Mouse (Mus musculus): ENCODE data around the gene Arpp19. TPM values are rescaled to one million over a fixed set of nuclear protein-coding genes. Genes with fewer than 3 reads are reported as not detected.
A peak's percentile ranks its signal among the peaks of the same experiment; 100 is the strongest.

Arpp19 gene
- polyA plus RNA-seq, 1 experiment from 2014 or later: 192 TPM

DNA sequence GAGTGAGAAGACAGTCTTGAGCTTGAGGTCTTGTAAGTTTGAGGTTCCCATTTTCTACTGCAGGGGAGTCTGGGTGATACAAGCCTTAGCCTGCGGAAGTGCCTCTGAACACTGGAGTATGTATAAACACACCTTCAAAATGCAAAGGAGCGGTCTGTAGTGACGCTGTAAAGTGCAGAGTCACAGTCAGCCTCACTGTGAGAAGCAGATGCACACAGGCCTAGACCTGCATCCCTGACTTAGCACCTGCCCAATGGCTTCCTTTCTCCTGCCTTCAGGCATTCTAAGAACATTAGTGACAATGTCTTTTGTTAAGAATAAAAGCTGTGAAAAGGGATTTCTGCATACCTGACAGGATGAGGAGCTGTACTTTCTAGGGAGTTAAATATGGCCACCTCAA, 17.8 kb upstream of the Arpp19 start:
- Histone ChIP-seq H3K27me3 (replicated peaks) (no peaks in the 10 kb centered on the region), H3K27ac (no peak overlapping the region), H3K4me1 (no peaks in the 10 kb centered on the region), H3K4me2 (no peak overlapping the region), H3K36me3 (replicated peaks) (peaks cover 26% of the 10 kb centered on the region), H3K9ac (no peak overlapping the region), H3K9me3 (no peaks in the 10 kb centered on the region), H3K4me3 (no peak overlapping the region)
- 90% methylated on average over 3 of the region's 3 CpGs for WGBS
- no peak for ATAC-seq (replicated peaks)

DNA sequence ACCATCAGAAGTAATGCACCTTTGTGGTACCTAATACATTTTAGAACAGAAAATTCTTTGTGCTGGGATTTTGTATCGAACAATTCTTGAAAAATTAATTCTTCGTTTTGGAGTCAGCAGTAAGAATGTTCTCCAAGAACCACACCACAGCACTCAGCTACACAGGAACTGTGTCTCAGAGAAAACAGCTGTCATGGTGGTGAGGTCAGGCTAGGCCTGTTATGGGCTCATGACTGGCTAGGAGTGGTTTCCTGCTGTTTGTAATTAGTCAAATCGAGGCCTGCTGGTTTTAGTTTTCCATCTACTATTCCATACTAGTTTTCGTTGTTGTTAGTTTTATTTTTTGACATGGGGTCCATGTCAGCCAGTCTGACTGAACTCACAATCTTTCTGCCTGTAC, 16.9 kb upstream of the Arpp19 start:
- Histone ChIP-seq H3K9ac (no peak overlapping the region), H3K9me3 (no peaks in the 10 kb centered on the region), H3K4me3 (no peak overlapping the region), H3K4me2 (no peak overlapping the region), H3K36me3 (replicated peaks) (peaks cover 26% of the 10 kb centered on the region), H3K4me1 (no peaks in the 10 kb centered on the region), H3K27ac (no peak overlapping the region), H3K27me3 (replicated peaks) (no peaks in the 10 kb centered on the region)
- 92% methylated on average over 4 of the region's 4 CpGs for WGBS
- no peak for ATAC-seq (replicated peaks)

DNA sequence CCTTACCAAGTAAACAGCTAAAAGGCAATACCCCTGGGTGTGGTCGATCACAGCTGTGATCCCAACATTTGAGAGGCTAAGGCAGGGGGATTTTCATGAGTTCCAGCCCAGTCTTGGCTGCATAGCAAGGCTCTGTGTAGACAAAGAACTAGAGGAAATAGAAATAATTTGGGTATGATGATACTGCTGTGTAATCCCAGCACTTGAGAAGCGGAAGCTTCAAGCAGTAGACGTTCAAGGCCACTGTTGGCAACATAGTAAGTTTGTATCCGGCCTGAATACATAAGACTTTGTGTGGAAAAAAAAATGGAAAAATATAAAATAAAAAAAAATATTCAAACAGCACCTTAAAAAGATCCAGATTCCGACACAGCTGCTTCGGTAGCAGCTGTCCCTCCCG, 14.9 kb upstream of the Arpp19 start:
- 92% methylated on average over 7 of the region's 7 CpGs for WGBS

DNA sequence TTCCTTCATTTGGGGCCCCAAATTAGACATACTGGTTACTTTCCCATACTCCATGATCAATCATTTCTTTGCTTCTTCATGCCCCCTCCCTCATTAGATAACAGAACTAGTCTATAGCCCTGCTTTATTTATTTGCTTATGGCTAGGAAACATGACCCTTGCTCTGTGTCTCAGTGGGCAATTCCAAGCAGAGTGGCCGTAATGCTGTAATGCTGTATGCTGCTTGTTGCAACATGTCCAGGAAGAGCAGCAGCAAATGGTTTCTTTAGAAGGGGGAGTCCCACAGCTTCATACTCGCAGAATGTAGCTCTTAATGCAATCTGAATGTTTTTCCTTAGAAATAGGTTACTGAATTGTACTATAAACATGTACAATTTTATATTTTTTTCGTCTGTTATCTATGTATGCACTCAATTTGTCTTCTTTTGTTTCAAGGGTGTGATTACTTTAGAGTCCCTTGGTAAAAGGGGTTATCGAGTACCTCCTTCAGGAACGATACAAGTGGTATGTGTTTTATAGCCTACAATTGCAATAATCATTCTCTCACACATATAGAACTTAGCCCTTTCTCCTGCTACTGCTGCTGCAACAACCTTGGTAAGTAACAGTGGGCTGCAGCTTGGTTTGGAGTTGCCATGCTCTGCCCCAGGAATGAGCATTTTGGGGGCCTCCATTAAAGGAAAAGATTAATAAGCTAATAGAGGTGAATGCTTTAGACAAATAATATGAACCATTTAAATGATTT, 14.1 kb upstream of the Arpp19 start:
- no peak overlapping the region for H3K4me2 ChIP-seq
- no peaks in the 10 kb centered on the region for H3K9me3 ChIP-seq
- WGBS: 89% methylated on average over 5 of the region's 5 CpGs
- ATAC-seq (replicated peaks): no peak
- H3K4me3 ChIP-seq: no peak overlapping the region
- H3K9ac ChIP-seq: no peak overlapping the region
- H3K27ac ChIP-seq: no peak overlapping the region
- H3K36me3 ChIP-seq (replicated peaks): peaks cover 25% of the 10 kb centered on the region
- no peaks in the 10 kb centered on the region for H3K4me1 ChIP-seq
- H3K27me3 ChIP-seq (replicated peaks): no peaks in the 10 kb centered on the region

More for the DNA sequence above, 14.9 kb upstream of the Arpp19 start:
- H3K4me2 ChIP-seq: no peak overlapping the region
- ATAC-seq (replicated peaks): no peak
- H3K4me1 ChIP-seq: no peaks in the 10 kb centered on the region
- H3K9me3 ChIP-seq: no peaks in the 10 kb centered on the region
- H3K9ac ChIP-seq: no peak overlapping the region
- peaks cover 23% of the 10 kb centered on the region for H3K36me3 ChIP-seq (replicated peaks)
- H3K27ac ChIP-seq: no peak overlapping the region
- H3K27me3 ChIP-seq (replicated peaks): no peaks in the 10 kb centered on the region
- no peak overlapping the region for H3K4me3 ChIP-seq

DNA sequence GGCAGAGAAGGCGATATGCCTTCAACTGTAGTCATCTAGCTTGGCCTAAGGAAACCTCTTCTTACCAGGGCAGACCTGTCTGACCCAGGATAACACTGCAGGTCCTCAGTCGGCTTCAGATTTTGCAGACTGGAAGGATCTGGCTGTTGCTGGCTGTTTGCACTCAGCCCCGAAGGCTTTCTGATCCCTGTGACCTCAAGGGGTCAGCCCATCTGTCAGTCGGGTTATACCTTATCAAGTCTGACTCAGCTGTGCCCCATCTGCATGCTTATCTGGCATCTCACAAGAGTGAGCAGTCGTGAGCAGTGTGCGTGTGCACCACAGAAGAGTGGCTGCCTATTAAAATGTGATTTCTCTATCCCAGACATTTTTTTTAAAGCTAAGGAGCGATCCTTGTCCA, 13.3 kb upstream of the Arpp19 start:
- ATAC-seq (replicated peaks): no peak
- H3K9me3 ChIP-seq: no peaks in the 10 kb centered on the region
- no peak overlapping the region for H3K27ac ChIP-seq
- no peak overlapping the region for H3K4me2 ChIP-seq
- H3K27me3 ChIP-seq (replicated peaks): no peaks in the 10 kb centered on the region
- H3K4me3 ChIP-seq: no peak overlapping the region
- 65% methylated on average over 7 of the region's 7 CpGs for WGBS
- H3K4me1 ChIP-seq: no peaks in the 10 kb centered on the region
- H3K36me3 ChIP-seq (replicated peaks): peaks cover 25% of the 10 kb centered on the region
- no peak overlapping the region for H3K9ac ChIP-seq

DNA sequence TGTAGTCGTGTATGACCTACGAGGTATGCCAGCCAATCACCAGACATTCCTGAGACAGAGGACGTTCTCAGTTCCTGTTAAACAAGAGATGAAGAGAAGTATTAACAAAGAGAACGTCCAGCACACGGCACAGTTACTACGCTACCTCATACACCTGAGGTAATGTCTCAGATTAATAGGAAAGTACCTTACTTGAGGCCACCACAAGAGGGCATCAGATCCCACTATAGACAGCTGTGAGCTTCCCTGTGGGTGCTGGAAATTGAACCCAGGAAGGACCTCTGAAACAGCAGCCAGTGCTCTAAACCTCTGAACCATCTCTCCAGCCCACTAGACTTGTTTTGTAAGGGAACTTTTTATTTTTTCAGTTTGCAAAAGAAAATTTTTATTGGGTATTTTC, 11.7 kb upstream of the Arpp19 start:
- Histone ChIP-seq H3K9ac (no peak overlapping the region), H3K27ac (no peak overlapping the region), H3K27me3 (replicated peaks) (no peaks in the 10 kb centered on the region), H3K4me2 (no peak overlapping the region), H3K9me3 (no peaks in the 10 kb centered on the region), H3K36me3 (replicated peaks) (peaks cover 16% of the 10 kb centered on the region; the same call in 1 of the 2 replicates), H3K4me3 (no peak overlapping the region), H3K4me1 (no peaks in the 10 kb centered on the region)
- ATAC-seq (replicated peaks): no peak
- 70% methylated on average over 6 of the region's 6 CpGs for WGBS

DNA sequence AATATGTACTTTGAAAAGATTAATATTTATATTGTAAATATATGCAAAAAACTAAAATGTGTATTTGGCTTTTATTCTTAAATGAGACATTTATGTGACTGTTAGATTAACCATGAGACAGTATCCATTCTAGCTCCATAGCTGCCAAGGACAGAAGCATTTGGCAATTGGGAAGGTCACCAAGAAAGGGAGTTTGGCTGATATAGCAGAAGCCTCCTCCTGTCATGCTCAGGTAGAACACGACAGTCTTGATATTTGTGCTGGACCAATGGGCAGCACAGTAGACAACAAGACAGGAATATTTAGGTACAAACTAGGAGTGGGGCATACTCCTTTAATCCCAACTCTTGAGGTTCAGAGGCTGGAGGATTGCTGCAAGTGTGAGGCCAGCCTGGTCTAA, 5.0 kb upstream of the Arpp19 start:
- no peak overlapping the region for H3K9ac ChIP-seq
- H3K4me3 ChIP-seq: no peak overlapping the region
- H3K4me2 ChIP-seq: no peak overlapping the region
- 89% methylated on average over 1 of the region's 1 CpGs for WGBS
- no peaks in the 10 kb centered on the region for H3K9me3 ChIP-seq
- 0 out of 2 replicates have a peak, but pooled peaks cover 7% of the 10 kb centered on the region for H3K36me3 ChIP-seq (replicated peaks)
- no peak for ATAC-seq (replicated peaks)
- no peaks in the 10 kb centered on the region for H3K27me3 ChIP-seq (replicated peaks)
- H3K27ac ChIP-seq: no peak overlapping the region
- 0 out of 2 replicates have a peak, but pooled peaks cover 2% of the 10 kb centered on the region for H3K4me1 ChIP-seq

DNA sequence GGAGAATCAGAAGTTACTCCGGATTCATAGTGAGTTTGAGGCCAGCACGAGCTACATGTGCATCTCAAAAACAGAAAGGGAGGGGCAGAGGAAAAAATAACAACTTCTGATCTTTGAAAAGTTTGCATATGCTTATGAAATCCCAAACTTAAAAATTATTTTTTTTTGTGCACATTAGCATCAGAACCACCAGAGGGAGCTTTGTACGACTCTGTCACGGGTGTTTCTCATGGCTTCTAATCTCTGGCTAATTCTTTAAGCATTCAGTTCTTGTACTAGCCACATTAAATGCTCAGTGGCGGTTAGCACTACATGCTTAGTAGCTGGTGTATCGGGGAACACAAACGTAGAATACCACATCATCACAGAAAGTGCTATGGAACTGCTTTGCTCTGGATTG, 4.3 kb upstream of the Arpp19 start:
- ATAC-seq (replicated peaks): no peak
- no peaks in the 10 kb centered on the region for H3K27me3 ChIP-seq (replicated peaks)
- H3K36me3 ChIP-seq (replicated peaks): 0 out of 2 replicates have a peak, but pooled peaks cover 6% of the 10 kb centered on the region
- no peak overlapping the region for H3K4me3 ChIP-seq
- H3K4me1 ChIP-seq: 0 out of 2 replicates have a peak, but pooled peaks cover 2% of the 10 kb centered on the region
- H3K27ac ChIP-seq: no peak overlapping the region
- 34% methylated on average over 7 of the region's 7 CpGs for WGBS
- no peak overlapping the region for H3K4me2 ChIP-seq
- H3K9me3 ChIP-seq: no peaks in the 10 kb centered on the region
- no peak overlapping the region for H3K9ac ChIP-seq

DNA sequence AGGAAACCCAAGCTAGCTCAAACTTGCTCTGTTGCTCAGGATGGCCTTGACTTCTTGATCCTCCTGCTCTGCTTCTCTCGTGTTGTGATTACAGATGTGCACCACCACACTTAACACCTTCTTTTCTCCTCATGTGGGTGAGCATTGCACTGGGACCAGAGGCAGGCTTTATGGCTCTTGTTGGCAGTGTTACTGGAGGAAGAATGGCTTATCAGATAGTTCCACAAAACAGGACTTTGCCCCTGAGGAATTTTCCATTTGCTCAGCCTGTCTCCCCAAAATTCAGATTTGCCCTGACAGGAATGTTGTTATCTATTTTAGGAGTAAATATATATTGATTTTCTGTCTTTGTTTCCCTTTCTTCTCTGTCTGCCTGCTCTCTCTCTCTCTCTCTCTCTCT, 2.7 kb upstream of the Arpp19 start:
- H3K27ac ChIP-seq: no peak overlapping the region
- no peaks in the 10 kb centered on the region for H3K36me3 ChIP-seq (replicated peaks)
- no peaks in the 10 kb centered on the region for H3K27me3 ChIP-seq (replicated peaks)
- H3K4me3 ChIP-seq: no peak overlapping the region
- H3K9ac ChIP-seq: no peak overlapping the region
- H3K9me3 ChIP-seq: no peaks in the 10 kb centered on the region
- peaks cover 14% of the 10 kb centered on the region for H3K4me1 ChIP-seq
- ATAC-seq (replicated peaks): no peak
- no peak overlapping the region for H3K4me2 ChIP-seq
- WGBS: 56% methylated on average over 1 of the region's 1 CpGs

DNA sequence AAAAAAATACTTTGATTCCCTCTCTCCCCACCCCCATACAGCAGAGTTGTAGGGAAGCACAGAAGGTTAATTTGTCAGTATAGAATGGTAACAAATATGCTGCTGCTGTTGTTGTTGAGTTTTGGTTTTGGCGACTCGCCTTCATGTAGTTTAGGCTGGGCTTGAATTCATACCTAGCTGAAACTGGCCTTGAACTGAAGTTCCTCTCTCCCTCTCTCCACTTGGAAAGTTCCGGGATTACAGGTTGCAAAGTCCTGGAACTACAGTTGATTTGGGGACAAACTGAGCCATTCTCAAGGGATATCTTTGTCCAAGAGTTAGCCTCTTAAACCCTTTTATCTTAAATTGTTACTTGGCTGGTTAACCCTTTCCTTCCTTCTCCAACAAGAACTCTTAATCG, 1.5 kb upstream of the Arpp19 start:
- Histone ChIP-seq H3K9me3 (no peaks in the 10 kb centered on the region), H3K4me1 (peaks cover 19% of the 10 kb centered on the region), H3K36me3 (replicated peaks) (no peaks in the 10 kb centered on the region), H3K27ac (no peak overlapping the region), H3K9ac (no peak overlapping the region), H3K4me3 (no peak overlapping the region), H3K27me3 (replicated peaks) (no peaks in the 10 kb centered on the region), H3K4me2 (no peak overlapping the region)
- no peak for ATAC-seq (replicated peaks)
- WGBS: 86% methylated on average over 4 of the region's 4 CpGs

DNA sequence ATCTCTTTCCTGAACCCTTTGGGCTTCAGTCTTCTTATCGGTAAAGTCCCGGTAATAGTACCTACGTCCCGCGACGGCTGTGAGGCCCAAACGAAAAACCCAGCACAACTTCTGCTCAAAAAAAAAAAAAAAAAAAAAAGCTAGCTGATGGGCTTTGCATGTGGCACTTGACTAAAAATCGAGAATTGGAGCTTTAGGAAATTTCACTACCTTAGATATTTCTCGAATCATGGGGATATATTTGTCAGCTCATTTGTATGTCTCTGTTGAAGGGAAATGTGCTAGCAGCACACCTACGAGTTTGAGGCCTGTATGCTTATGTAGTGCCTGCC, 909 bp downstream of the Arpp19 start:
- H3K4me3 ChIP-seq: peak overlapping the region; percentile 99
- peak overlapping the region; percentile 71 for H3K4me2 ChIP-seq
- peak overlapping the region; percentile 81; the same call in 1 of the 2 replicates for H3K27ac ChIP-seq
- no peak for ATAC-seq (replicated peaks)
- no peaks in the 10 kb centered on the region for H3K27me3 ChIP-seq (replicated peaks)
- H3K4me1 ChIP-seq: peaks cover 17% of the 10 kb centered on the region
- peak overlapping the region; percentile 86 for H3K9ac ChIP-seq
- WGBS: under 1% methylated on average over 10 of the region's 10 CpGs
- H3K9me3 ChIP-seq: no peaks in the 10 kb centered on the region
- no peaks in the 10 kb centered on the region for H3K36me3 ChIP-seq (replicated peaks)

DNA sequence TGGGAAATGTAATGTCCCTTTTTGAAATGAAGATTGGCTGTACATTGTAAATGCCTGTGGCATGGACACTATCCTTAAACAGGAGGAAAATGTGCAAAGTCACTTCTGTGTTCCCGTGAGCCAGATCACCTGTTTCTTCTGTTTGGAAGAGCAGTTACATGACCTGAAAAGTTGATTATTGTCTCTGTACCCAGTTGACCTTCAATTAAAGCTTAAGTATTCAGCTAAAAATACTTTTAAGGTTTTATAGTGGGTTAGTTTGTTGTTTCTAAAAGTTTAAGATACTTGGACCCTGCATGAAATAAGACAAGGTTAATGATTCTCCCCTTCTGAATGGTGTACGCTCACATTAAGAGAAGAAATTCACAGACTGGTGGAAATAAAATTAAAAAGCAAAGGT, 3.2 kb downstream of the Arpp19 start:
- 91% methylated on average over 2 of the region's 2 CpGs for WGBS
- H3K27ac ChIP-seq: no peak overlapping the region
- H3K4me3 ChIP-seq: no peak overlapping the region
- no peaks in the 10 kb centered on the region for H3K27me3 ChIP-seq (replicated peaks)
- H3K4me1 ChIP-seq: peaks cover 17% of the 10 kb centered on the region
- no peaks in the 10 kb centered on the region for H3K9me3 ChIP-seq
- no peak for ATAC-seq (replicated peaks)
- no peaks in the 10 kb centered on the region for H3K36me3 ChIP-seq (replicated peaks)
- H3K9ac ChIP-seq: no peak overlapping the region
- H3K4me2 ChIP-seq: no peak overlapping the region

DNA sequence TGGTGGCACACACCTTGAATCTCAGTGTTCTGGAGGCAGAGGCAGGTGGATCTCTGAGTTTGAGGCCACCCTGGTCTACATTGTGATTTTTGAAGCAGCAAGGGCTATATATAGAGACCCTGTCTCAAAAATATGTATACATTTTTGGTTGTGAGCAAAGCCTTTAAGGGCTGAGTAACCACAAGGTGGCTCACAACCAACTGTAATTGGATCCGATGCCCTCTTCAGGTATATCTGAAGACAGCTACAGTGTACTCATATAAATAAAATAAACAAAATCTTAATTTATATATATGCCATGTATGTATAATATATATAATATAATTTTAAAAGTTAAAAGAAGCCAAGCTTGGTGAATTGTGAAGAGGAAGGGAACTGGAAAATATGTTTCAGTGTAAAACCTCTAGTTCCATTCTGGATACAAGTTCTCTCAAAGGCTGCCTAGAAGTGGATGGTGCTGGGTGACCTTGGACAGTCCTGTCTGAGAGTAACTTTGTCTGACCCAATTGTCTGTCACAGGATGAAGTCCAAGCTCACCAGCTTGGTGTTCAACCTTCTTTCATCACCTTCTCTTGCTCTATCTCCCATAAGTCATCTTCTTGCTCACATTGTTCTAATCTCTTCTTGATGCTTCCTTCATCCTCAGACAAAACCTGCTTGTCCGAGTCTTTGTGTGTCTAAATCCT, 4.6 kb downstream of the Arpp19 start:
- H3K4me2 ChIP-seq: no peak overlapping the region
- no peaks in the 10 kb centered on the region for H3K9me3 ChIP-seq
- no peak overlapping the region for H3K9ac ChIP-seq
- no peaks in the 10 kb centered on the region for H3K36me3 ChIP-seq (replicated peaks)
- ATAC-seq (replicated peaks): no peak
- H3K27me3 ChIP-seq (replicated peaks): no peaks in the 10 kb centered on the region
- peaks cover 17% of the 10 kb centered on the region for H3K4me1 ChIP-seq
- H3K27ac ChIP-seq: no peak overlapping the region
- H3K4me3 ChIP-seq: no peak overlapping the region
- WGBS: 85% methylated on average over 2 of the region's 2 CpGs

Measured in midbrain, embryonic 15.5 days (tissue).